Mouse (Mus musculus): Measurements from ENCODE around the gene Map3k15.
A peak's percentile ranks its signal among the peaks of the same experiment; 100 is the strongest.

Map3k15 gene

DNA sequence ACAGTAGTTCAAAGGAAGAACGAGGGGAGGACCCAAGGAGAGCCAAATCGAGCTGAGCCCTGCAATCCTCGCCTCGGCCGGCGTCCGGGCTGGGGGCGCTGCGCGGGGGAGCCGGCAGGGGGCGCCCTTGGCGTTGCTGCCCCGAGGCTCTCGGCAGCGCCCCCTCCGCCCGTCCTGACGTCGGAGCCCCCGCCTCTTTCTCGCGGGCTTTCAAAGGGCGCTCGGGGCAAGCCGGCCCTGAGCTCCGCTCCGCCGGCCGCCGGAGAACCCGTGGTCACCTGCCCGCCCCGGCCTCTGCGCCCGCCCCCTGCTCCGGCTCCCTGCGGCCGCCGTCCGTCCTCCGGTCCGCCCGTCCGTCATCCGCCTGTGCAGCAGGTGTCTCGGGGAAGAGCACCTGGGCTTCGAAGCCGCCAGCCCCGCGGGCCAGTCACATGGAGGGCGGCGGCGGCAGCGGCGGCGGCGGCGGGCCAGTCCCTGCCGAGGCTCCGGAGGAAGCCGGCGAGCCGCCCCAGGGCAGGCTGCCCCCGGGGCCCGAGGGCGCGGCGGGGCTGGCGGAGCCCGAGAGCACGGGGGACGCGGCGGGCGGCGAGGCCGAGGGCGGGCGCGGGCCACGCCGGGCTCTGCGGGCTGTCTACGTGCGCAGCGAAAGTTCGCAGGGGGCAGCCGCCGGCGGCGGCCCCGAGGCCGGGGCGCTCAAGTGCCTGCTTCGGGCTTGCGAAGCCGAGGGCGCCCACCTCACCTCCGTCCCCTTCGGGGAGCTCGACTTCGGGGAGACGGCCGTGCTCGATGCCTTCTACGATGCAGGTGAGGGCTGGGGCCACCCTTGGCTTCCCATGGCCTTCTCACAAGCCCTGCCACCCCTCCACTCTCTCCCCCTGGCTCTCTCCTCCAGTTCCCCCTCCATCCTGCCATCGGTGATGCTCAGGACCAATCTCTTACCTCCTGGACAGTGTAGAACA lies at the start of gene Map3k15:
Gene Map3k15 (plus strand): TSS at position 432 of the 959 bp plus-strand sequence.
- DNase-seq = peak; percentile 85

DNA sequence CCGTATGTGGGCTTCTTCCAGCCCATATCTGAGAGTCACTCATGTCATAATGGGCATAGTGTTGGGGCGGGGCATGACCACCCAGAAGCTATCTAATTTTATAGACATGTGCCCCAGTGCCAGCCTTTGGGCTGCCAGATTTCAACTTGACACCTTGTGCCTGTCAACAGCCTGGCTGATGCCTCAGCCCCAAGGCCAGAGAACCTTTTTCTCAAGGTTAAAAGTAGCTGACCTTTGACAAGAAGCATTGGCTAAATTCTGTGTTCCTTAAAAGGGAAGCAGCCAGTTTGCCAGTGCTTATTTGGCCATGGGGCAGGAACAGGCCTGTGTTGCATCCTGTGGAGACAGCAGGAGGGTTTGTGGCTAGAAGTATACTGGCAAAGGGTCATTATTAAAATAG lies 45.7 kb upstream of the Map3k15 start:
- DNase-seq = no peak

DNA sequence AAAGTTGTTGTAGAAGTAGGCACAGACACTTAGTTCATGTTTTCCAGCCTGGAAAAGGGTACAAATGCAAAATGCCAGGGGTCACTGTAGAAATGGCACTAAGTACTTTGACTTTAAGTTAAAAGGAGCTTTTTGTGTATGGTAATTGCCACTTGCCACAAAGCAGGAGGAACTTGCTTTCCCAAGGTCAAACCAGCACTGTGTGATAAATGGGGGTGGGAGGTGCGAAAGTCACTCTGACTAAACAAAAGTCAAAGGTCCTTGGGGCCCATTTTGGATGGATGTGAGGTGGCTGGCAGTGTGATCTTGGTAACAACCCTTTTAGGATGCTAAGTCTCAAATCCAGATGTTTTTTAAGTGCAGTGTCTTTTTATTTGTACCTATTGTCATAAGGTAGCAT lies 44.6 kb upstream of the Map3k15 start:
- DNase-seq = no peak

DNA sequence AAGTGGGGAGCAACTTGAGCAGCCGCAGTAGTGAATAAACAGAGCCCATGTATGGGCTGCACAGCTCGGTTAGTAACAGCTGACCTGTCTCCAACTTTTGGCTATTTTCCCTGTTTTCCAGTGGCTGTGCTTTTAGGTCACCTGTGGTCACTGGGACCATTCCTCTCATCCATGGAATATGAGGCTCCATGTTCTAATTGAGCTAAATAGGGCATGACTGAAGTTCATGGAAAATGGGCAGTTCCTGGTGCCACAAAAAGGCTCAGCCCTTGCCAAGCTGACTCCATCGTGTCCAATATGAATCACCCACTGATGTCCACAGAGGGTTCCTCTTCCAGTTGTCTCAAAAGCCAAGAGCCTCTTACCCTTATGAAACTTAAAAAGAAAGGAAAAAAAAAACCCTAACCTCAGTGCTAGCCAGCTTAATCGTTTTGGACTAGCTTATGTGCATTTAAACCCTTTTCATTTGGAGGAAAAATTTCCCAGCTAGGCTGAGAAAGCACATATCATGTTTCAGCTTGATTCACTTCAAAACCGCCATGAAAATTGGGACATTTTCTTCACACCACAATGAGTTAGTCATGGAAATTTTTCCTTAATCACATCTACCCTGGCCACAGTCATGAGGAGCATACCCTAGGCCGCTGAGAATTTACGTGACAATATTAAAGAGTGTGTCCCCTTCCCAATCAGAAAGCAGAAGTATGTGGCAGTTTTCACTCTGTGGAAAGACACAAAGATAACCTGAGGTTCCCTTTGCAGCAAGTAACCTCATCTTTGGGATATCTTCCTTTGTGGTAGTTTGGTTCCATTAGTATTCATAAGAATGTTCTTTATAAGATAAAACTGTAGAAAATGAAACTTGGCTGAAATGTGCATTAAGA lies 34.4 kb upstream of the Map3k15 start:
- no peak for DNase-seq

DNA sequence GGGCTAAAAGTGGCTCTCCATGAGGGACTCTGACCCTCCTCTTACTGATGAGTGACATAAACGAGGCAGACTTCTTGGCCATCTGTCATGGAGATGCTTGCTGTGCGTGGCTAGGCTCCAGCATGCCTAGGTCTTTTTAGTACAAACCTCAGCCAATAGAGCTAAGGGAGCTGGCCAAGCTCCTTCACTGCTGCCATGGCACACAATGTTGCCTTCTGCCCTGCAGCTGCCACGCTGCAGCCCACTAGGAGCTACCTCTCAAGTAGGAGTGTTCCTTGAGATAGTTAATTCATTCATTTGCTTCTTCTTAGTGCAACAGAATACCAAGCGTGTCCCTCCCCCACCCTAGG lies 33.8 kb upstream of the Map3k15 start:
- no peak for DNase-seq

DNA sequence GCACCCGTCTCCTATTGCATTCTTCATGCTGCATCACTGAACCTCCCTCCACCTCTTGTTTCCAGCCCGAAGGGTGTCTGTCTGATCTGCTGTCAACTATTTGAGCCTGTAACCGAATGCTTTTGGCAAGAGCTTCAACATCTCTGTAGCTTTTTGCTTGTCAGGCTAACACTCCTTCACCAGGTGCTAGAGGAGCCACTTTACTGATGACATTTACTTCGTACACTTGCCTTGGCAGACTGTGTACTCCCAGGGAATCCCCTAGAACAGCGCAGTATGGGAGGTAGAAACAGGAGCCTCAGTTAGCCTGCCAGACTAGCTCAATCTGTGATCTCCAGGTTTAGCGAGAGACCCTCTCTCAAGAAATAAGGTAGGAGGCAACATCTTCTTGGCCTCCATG lies 32.8 kb upstream of the Map3k15 start:
- DNase-seq = no peak

DNA sequence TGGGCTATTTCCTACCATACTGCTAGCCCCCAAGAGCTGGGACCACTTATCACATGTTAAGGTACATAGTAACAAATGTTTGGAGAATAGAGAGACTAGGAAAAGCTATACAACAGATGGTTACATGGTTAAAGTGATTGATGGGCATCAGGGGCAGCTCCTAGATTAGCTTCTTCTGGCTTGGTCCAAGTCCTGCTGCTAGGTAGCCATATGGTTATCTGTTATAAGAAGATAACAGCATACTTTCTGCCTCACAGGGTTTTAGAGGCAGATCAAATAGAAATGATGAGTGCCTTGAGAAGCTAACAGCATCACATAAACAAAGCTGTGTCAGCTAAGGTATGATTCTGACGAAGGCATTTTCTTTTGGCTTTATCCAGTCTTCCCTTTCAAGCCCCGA lies 26.8 kb upstream of the Map3k15 start:
- no peak for DNase-seq

DNA sequence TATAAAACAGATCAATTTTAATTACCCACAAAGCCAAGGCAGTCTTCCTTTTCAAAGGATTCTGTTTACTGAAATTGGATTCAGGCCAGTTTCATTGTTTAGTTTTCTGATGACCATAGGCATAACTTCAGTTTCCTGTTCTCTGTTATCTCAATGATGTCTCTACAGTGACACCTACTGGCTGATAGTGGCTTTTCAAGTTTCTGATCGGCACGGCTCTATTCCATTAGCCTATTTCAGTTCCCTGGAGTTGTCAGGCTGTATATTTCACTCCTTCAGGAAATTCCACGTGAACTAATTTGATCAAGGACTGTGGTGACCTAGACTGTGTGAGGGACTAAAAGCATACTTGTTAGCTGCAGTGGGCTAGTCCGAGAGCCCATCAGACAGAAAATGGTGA lies 25.0 kb upstream of the Map3k15 start:
- DNase-seq = peak; percentile 35

DNA sequence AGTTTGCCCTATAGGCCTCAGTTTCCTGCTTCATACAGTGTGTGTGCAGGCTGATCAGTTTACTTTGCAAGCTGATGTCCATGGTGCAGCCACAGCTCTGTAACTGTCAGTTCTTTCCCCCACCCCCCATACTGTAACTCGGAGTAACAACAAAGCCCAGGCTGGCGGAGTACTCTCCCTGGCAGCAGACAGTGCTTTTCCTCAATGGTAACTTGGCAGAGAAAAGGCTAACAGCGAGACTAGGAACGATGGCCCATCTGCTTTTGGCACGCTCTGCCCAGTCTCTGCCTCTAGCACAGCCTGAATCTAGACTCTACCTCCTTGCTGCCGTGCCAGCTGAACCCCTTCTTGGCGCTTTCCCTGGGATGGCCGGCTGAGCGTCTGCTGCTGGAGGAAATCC lies 24.3 kb upstream of the Map3k15 start:
- no peak for DNase-seq

DNA sequence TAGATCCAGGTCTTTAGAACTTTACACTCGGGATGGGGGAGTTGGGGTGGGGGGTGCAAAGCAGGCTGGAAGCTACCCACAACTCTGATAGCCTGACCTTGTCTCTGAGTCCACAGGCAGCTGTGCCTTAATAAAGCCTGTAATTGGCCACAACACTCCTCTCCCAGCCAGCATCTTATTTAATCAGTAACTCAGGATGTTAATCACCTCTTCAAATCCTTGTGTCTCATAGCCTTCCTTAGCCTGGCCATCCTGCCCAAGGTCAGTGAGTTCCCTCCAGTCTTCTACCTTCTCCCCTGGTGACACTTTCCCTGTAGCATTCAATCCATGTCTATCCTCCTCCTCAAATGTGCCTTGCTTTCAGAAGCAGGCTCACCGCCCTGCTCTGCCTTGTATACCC lies 19.2 kb upstream of the Map3k15 start:
- DNase-seq = no peak

- no peak for DNase-seq
Observed at GRCm38 (mm10) chrX:159971091-159971779, 17.0 kb upstream of the Map3k15 start.

DNA sequence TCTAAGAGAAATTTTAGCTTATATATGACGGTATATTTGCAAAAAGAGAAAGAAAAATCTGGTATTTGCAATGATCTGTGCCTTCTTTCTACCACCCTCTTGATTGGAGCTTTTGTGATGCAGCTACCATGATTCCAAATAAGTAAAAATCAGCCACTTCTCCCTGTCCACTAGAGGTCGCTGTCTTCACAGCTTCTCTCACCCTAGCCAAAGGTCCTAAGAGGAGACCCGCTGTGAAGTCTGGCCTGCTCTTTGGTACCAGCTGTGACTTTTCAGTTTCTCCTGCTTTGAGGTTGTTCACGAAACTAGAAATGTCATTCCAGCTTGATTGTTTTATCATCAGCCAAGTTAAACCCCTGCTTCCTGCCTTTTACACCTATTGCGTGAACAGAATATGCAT lies 14.5 kb upstream of the Map3k15 start:
- no peak for DNase-seq

- DNase-seq = no peak
Observed at GRCm38 (mm10) chrX:159976243-159976642, 12.0 kb upstream of the Map3k15 start.

DNA sequence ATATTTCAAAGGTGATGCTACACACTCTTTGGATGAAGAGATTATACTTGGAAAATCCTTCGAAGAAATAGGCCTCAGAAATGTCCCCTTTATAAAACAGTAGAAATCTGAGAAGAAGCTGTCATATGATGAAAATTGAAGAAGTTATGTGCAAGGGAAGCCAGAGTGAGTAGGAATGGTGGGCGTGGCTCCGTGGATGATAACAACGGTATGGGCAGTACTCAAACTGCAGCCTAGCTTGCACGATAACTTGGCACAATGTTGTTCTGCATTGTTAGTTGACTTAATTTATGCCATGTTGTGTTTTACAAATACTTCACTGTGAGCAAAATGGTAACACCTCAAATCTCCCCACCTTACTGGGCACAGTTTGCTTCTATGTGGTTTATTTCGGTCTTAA lies 7.6 kb downstream of the Map3k15 start:
- DNase-seq = no peak

DNA sequence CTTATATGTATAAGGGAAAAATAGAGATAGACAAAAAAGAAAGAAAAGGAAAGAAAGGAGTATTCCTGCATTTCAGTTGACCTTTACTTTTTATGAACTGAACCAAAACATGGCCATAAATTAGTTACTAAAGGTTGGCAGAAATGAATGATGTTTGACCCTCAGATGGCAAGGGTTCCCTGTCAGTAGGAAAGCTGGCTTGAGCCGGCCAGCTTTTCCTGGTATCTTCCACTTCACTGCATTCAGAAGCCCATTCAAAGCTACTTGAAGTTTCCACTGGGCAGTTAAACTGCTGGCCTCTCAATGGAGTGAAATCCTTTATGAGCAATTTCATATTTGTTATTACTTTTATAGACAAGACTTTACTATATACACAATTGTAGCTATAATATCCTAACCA lies 65.1 kb downstream of the Map3k15 start:
- no peak for DNase-seq

- no peak for DNase-seq
Observed at GRCm38 (mm10) chrX:160054643-160055042, 66.4 kb downstream of the Map3k15 start.

DNA sequence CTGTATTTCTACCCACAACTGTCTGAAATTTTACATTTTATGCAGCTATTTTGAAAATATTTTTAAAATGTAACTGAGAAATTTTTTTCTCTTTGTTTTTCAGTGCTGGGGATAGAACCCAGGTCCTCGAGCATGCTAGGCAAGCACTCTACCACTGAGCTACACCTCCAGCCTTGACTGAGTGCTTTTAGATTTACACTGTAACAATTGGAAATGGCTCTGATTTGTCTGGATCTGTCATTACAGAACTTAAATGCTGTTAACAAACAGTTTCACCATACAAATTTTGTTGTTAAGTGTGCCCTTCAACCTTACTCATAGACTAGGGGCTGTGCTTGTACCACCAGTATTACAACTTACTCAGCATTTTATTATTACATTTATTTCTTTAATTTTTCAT lies 103.7 kb downstream of the Map3k15 start:
- DNase-seq = no peak

GRCm38 (mm10) chrX:160107817-160108216 lies 119.6 kb downstream of the Map3k15 start:
- DNase-seq = no peak

DNA sequence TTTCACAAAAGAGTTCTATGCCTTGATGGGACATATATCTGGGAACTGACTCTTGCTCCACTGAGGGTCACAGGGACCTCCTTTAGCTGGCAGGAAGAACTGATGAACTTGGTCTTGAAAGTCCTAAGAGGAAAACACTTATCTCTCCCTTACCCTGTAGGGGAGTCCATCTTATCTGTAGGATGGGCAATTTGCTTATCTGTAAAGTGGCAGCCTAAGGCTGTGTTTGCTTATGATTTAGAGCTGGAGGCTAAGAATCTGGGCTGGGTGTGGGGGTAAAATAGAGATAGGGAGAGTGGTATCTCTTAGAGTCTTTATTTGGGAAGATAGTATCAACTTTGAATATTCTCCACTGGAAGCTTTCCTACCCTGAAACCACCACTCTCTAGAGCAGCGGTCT lies 125.5 kb downstream of the Map3k15 start:
- no peak for DNase-seq

GRCm38 (mm10) chrX:160116074-160116473 lies 127.8 kb downstream of the Map3k15 start:
- no peak for DNase-seq

GRCm38 (mm10) chrX:160116658-160117057 lies 128.4 kb downstream of the Map3k15 start:
- DNase-seq = peak; percentile 78

DNA sequence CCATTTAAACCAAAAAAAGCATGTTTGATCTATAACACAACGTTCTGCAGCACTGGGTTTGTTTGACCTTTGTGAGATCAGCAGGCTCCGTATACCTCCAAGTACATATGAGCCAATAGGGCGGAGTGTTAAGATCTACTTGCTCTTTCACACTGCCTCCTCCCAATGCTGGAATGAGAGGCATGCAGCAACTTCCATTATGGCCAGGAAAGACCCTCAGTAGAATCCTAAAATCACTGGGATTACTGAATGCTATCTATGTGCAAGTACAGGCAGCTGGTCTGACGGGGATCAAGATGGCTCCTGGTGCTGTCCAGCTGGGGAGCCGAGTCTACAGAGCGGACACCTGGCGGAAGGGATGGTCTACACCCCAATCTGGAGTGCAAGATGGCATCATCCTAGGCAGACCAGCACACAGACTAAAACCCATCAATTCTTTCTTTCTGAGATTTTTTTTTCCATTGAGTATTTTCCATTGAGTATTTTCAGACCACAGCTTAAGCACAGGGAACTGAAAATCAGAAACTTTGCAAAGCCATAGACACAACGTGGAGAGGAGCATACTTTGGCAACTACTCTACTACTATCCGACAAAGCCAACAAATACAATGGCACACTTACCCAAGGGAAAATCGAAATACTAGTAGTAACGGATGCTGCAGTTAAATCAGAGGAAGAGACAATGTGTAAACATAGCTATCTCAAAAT lies 146.1 kb downstream of the Map3k15 start:
- no peak for DNase-seq

DNA sequence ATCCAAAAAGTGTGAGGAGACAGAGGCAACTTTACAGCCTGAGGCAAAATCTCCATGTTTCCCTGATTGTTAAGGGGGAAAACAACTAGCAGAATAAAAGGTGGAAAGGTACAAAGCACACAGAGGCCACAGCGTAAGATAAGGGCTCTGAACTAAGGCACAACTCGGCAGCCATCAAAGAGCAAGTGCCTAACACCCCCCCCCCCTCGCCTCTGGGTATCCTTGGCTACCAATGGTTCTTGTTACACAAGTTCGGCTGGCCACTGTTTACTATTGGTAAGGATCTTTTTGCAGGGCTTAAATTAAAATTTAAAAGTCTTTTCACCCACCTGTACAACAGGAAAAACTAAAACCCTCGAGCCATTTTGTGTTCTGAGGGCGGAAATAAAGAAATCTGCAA lies 147.5 kb downstream of the Map3k15 start:
- no peak for DNase-seq
